Mouse (Mus musculus) frontal cortex, adult 2 months (tissue): ENCODE results near the gene Lin28a. TPM values are rescaled to one million over a fixed set of nuclear protein-coding genes. Genes with fewer than 3 reads are reported as not detected.

Source experiments
- DNase-seq, 2 experiments: peaks; one replicate each; pipeline ENCODE4 v3.0.0; 2022; ENCODE audit warnings: low spot score in 1 of 2; ENCODE audit errors: extremely low spot score in 1 of 2
- polyA plus RNA-seq: library from polyadenylated mRNA; depleted of rRNA; stranded (reverse); fragments of >200 nt; gene quantifications from 2 replicates; pipeline ENCODE4 v1.2.3, GENCODE M21; 2012; rRNA removed

Gene Lin28a
- not detected in 2 replicates for polyA plus RNA-seq

DNA sequence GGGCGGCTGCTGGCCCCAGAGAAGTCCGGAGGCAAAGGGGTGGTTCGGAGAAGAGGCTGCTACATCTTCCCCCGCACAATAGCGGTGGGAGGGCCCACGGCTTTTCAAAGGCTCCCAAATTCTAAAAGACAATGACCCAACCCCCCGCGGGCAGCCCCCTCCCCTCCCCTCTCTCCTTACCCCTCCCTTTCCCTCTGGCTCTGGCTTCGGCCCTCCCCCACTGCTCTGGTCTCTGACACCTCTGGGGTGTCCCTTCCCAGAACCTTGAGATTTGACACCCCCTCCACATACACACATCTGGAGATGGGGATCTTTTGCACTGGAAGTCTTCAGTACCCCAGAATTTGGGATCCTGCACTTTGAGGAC is at the start of gene Lin28a:
TSS of gene Lin28a (minus strand) at position 63 of the 367 bp plus-strand sequence.
- no peak for DNase-seq

DNA sequence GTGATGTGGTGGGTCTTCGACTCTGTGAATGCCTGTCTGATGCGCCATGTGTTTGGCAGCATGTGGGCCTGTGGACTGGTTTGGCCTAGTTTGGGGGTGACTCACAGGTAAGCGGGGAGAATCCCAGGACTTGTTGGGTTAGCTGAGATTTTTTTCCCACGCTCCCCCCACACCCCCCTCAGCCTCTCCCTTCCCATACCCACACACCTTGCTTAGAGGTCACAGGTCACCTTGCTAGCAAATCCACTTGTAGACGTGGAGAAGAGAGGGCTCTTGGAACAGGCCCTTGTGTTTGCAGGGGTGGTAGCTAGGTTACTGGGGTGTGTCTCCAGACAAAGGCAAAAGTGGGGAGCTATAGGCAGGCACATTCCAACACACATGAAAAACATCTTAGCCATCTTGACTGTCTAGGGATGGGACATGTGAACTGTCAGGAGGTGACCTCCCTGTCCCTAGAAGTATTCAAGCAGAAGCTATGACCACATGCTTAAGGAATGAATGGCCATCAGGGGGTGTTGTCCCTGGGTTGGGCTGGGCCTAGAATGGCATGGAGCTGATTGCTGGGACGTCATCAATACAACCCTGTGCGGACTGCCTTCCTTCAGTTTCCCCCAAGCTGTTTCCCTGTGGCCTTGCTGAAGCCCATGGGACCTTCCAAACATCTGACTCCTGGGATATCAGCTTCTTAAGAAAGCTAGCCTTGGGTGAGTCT is 49.3 kb upstream of the Lin28a start:
- DNase-seq: no peak

DNA sequence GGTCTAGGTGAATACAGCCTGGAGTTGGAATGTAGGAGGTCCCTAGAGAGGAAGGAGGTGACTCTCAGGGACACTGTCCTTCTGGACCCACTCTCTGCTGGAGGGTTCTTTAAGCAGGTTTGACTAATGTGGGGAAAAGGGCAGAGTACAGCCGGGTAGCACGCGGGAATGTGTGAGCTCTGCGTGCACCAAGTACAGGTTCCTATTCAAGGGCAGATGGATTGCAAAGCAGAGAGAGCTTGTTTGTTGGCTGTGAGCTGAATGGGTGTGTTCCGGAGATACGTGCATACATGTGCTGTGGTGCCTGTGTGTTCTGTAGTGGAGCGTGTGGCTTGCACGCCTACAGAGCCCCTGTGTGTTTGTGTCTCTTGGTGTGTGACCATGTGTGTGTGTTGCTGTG is 48.7 kb upstream of the Lin28a start:
- no peak for DNase-seq

DNA sequence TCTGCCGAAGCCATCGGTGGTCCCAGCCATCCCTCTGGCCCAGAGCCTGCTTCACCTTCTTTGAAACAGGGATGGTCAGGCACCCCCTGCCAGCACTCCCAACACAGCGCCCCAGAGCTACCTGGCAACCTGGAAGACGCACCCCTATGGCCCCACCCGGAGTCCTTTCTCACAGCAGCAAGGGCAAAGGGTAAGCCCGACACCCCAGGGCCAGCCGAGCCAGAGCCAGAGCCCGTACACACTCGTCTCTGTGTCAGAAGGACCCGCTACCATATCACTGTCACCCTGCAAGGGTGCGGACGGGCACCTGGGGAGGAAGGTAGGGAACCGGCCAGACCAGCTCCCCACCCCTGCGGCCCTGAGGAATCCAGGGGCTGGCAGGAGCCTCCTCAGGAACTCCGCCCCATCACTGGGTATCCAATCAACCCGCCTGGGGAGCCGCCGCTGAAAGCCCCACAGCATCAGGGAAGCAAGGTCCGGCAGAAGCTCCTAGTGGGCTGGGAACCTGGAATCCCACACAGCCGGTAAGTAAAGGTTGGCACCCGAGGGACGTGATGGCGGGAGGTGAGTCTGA is 46.9 kb upstream of the Lin28a start:
- DNase-seq: no peak

DNA sequence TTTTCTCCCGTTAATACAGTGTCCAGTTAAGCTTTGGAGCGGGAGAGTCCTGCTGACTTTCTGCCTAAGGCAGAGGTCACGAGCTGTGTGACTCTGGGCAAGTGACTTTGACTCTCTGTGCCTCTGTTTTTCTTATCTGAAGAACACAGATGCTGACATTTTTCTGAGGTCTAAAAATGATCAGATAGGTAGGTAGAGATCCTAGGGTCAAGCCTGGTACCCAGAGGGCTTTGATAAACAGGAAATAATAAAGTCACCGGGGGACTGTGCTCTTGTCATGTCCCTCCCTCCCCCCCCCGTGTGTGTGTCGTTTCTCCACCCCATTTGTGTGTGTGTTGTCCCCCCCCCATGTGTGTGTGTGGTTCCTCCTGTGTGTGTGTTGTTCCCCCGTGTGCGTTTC is 43.9 kb upstream of the Lin28a start:
- DNase-seq: no peak

DNA sequence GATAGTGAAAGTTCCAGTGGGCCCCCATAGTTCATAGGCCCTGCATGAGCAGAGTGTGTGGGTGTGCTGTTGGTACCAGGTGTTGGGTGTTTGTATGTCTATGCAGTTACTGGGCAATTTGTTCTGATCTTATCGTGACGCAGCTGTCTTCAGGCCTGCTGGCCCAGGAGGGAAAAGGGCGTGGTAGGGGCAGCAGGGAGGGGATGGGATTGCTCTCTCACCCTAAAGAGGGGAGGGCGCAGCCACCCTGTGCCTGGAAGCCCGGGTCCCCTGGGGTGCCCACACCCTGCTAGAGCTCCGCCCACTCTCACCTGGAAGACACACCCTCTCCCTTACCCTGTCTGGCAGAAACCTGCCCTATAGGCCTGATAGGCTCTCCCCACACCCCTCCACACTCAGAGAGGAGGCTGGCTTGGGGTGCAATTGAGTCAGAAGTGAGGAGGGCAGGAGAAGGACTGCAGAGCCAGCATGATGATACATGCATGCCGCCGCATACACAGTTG is 43.4 kb upstream of the Lin28a start:
- no peak for DNase-seq

DNA sequence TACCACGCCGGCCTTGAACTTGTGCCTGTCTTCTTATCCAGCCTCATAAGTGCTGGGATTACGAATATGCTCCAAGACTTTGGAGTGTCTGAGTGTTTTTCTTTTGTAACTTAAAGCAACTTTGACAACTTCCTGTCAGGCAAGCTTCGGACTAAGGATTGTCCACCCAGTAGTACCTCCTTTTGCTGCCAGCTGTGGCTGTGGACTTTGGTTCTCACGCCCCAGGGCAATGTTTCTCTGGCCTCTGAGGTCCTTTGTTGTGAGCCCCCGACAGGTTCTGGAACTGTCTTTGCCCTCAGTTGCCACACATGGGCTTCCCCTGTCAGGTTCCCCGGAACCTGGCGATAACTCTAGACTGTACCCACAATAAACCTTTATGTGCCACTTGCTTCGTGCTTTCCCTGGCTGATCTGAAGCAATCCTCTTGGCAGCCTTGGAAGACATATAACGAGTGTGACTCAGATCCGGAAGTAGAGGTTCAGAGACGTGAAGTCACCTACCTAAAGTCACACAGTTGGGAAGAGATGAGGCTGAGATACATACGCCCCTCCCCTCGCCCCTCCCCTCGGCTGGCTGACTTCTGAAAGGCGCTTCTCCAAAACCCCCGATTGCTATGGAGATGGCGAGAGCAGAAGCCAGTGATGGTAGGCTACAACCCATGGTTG is 42.7 kb upstream of the Lin28a start:
- peak in 1 of 2 experiments; percentile 26 for DNase-seq

DNA sequence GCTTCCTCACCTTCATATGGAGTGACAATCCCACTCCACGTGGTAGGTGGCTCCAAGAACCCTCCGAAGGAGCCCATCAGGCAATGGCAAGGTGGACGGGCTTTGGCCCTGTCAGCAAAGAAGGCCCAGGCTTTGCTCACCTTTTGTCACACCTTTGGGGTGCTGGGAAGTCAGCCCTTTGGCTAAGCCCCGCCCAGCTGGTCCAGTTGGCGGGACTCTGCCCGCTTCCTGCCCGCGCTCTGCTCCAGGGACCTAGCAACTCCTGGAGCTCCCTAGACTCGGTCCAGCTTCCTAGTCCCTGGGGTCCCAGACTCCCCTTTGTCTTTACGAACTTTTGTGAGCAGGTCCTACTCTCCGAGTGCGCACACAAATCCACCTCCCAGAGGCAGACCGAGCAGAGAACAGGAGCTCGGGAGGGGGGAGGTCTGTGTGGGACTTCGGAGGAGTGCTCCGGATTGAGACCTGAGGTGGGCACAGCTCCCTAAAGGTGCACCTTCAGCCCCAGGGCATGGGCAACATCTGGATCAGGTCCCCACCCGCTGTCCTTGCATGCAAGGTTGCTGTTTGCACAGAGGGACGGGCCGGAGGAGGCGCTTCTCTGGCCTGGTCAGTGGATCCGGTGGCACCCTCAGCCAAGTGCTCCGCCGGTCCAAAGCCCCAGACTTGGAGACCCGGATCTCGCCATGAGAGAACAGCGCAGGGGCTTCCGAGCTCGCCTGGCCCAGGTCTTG is 41.7 kb upstream of the Lin28a start, which contains the start of gene Crybg2:
TSS of gene Crybg2 (plus strand) at position 681 of the 731 bp plus-strand sequence.
- DNase-seq: no peak

DNA sequence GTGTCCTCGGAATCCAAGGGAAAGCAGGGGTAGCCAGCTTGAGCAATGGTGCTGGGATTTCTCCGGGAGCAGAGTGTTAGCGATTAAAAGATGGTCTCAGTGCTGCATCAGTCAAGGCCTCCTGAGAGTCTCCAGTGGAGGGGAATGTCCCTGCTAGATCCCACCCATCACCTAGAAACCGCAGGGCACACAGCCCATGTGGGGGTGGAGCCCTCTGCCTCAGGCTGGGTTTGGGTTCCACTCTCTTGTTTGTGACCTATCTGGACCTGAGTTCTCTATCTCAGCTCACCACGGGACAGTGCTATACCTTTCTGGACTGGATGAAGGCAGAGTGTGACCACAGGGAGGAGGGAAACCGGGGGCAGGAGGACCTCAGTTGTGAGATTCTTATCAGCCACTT is 40.3 kb upstream of the Lin28a start:
- no peak for DNase-seq

DNA sequence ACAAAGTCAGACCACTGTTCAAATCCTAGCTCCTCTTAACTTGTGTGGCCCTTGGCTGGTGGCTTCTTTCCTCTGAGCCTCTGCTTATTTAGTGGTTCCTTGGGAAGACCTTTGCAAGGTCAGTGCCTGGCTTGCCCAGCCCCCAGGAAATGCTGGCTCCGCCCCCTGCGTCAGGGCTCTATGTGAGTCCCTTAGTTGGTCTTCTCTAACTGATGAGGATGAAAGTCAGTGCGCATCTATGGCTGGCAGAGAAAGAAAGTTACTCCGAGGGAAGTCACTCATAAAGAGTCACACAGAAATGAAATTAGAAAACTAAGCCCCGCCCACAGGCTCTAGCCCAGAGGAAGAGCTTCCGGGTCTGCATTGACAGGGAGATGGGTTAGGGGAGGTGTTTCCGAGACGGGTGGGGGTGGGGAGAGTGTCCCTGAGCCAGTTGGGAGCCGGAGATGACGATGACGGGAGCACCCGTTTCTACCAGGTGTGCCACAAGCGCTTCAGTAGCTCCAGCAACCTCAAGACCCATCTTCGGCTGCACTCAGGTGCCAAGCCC is 39.6 kb upstream of the Lin28a start:
- no peak for DNase-seq

DNA sequence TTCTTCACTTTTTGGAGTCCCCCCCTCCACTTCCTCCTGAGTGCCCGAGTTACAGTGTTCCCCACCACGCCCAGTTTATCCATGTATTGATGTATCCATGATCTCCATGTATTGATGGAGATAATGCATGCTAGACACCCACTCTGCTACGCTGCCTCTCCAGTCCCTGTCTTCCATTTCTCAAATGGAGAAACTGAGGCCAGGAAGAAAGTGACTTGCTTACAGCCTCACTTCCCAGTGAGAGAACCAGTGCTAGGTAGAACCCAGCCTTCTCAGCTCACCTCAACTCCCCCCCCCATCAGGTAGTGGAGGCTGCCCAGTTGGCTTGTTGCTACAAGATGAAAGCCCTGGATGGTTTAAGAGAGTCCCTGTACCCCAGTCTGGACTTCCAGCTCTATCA is 34.9 kb upstream of the Lin28a start, which contains the start of gene Zfp683:
TSS of gene Zfp683 (plus strand) at position 301 of the 400 bp plus-strand sequence.
- DNase-seq: no peak

DNA sequence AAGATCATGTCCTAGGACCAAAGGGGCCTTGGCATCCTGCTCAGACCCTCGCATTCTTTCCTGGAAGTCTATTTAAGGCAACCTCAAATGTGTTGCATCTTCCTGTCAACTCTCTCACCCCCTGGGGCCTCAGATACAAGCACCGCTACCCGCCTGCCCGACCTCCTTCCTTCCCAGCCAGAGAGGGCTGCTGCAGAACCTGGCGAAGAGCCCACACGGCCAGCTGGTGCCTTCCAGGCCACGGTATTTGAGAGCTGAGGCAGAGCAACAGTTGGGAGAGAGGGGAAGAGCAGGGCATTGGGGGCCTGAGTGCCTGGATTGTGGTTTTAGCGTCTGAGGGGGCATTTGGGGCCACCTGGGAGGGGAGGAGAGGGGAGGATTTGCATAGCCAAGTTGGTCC is 33.9 kb upstream of the Lin28a start:
- DNase-seq: peak in 1 of 2 experiments; percentile 9

DNA sequence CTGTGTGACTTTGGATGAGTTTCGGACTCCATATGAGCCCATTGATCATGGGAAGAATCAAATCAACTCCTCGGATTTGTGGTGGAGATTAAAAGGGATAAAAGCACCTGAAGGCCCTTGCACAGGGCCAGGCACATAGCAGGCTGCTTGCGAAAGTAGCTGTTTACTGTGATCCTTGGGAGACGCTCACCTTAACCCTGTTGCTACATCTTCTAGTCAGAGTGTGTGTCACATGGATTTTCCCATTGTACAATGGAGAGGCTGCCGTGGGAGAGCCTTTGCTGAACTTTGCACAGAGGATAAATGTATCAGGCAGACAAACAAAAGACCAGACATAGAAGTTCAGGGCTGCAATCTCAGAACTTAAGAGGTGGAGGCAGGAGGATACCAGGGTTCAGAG is 33.3 kb upstream of the Lin28a start:
- no peak for DNase-seq

DNA sequence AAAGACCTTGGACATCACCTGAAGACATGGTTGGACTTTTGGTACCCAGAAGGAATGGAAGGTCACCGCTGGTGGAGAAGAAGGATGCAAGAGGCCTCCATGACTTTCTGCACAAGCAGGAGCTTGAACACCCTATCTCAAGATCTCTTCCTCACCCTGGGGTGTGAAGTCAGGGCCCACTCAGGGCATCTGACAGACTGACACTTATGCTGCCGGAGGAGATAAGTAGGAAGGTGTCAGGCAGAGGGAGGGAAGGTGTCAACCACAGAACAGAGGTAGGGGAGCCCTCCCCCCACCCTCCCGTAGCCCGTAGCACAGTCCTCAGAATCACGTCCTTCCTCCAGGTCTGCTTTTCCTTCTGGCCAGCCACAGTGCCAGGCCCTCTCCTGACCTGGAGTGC is 29.0 kb upstream of the Lin28a start:
- DNase-seq: no peak

DNA sequence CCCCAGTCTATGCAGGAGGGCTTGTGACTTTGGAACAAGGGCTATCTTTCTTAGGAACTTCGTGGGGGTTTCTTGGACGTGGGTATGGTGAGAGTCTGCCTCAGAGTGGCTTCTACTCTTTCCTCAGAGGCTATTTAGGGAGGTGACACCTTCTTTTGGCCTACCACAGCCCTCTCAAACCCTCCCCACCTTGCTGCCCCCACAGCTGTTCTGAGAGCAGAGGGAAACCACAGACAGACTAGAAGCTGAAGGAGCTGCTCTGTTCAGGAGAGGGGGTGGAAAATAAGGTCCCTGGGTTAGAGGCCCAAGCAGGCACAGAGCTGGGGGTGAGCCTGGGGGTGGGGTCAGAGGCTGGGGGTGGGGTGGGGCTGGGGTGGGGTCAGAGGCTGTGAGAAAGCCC is 24.4 kb upstream of the Lin28a start:
- DNase-seq: no peak

DNA sequence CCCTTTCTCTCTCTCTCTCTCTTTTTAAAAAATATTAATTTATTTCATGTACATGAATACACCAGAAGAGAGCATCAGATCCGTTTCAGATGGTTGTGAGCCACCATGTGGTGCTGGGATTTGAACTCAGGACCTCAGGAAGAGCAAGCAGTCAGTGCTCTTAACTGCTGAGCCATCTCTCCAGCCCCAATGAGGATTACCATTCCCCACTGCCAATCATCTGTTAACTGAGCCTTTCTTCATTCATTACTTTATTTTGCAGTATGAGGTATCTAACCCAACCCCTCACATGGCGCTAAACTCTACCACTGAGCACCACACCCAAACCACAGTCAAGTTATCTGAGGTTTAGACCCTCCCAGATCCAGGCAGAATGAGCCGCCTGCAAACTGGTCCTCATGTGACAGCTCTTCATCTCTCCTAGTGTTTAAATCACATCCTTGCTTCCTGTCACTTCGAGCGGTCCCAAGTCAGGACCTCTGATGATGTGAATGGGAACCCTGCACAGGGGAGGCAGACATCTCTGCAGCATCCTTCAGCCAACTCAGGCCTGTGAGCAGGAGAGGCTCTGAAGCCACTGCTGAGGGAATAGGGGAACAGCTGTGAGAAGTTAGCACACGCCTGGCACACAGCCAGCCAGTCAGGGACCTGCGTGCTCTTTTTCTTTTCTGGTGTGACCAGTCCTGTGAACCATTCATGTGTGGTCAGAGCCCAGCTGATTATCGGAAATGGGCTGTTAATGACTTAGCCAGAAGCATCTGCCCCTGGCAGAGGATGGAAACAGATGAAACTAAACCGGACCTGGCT is 22.9 kb upstream of the Lin28a start:
- DNase-seq: no peak

DNA sequence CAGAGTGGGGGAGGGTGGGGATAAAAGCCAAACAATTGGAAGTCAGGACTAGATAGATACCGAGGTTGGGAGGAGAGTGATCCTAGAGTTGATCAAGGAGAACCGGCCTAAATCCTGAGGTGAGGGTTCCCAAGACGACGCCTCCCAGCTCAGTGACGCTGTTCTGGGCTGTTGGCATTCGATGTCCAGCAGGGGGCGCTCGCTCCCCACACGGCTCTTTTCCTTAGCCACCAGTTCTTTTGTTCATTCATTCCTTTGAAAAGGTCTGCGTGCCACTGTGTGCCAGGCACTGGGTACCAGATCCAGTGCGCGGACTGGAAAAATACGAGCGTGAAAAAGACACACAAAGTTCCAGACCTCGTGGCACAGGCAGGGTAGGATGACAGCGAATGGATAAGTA is 17.3 kb upstream of the Lin28a start:
- peak; percentile 32 to 90 for DNase-seq

DNA sequence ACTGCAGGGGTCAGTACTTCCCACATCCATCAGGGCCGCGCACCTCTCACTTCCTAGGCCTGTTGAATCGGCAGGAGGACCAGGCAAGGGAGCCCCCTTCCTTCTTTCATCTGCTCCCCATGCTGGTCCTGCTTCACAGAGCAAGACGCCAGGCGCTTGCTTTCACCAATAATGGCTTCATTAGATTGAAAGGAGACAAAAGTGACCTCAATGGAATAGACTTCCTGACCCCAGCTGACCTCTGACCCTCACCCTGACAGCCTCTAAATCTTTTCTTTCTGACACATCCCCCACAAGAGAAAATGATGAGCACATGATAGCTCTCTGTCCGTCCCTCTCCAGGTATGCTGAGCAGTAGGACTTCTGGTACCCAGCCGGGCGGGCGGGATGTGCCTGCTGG is 7.2 kb upstream of the Lin28a start:
- DNase-seq: no peak

DNA sequence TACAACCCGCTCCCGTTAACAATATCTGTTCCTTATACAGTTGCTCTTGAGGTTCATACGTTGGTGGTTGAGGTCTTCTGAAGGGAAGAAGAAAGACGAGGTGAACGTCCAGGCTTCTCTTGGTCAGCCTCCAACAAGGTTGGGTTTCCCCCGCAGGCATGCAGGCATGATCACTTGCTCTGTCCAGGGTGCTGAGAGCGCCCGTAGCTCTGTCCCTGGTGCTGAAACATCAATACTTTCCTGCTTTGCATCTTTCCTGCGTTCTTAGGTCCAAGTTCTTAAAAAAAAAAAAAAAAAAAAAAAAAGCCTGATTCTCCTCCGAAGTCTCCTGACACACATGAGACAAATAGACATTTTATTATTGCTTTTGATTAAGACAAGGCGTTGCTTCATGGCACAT is 2.0 kb upstream of the Lin28a start:
- DNase-seq: peak in 1 of 2 experiments; percentile 43
